Mouse (Mus musculus): ENCODE data around the gene Btbd18.

Gene Btbd18

GRCm38 (mm10) chr2:84658806-84659205 lies at the start of gene Btbd18:
Gene Btbd18 (plus strand): TSS chr2:84659079.
- no peak for DNase-seq

- no peak for DNase-seq
These were observed 46.1 kb upstream of the Btbd18 start for GRCm38 (mm10) chr2:84612764-84613163.

GRCm38 (mm10) chr2:84617637-84618515 lies 41.0 kb upstream of the Btbd18 start:
- peak; percentile 52 for DNase-seq

GRCm38 (mm10) chr2:84618914-84619313 lies 40.0 kb upstream of the Btbd18 start:
- no peak for DNase-seq

GRCm38 (mm10) chr2:84619646-84620340 lies 39.1 kb upstream of the Btbd18 start:
- DNase-seq = no peak

GRCm38 (mm10) chr2:84622668-84623067 lies 36.2 kb upstream of the Btbd18 start:
- no peak for DNase-seq

GRCm38 (mm10) chr2:84623428-84624119 lies 35.3 kb upstream of the Btbd18 start:
- no peak for DNase-seq

- DNase-seq = no peak
These were observed 34.7 kb upstream of the Btbd18 start for GRCm38 (mm10) chr2:84624201-84624600.

GRCm38 (mm10) chr2:84626366-84626975 lies 32.4 kb upstream of the Btbd18 start:
- no peak for DNase-seq

GRCm38 (mm10) chr2:84627036-84627435 lies 31.8 kb upstream of the Btbd18 start:
- DNase-seq = no peak

- no peak for DNase-seq
These were observed 26.9 kb upstream of the Btbd18 start for GRCm38 (mm10) chr2:84632001-84632400.

- no peak for DNase-seq
These were observed 25.9 kb upstream of the Btbd18 start for GRCm38 (mm10) chr2:84632999-84633398.

GRCm38 (mm10) chr2:84634006-84634405 lies 24.9 kb upstream of the Btbd18 start:
- DNase-seq = no peak

- no peak for DNase-seq
These were observed 23.9 kb upstream of the Btbd18 start for GRCm38 (mm10) chr2:84634934-84635482.

GRCm38 (mm10) chr2:84635611-84636010 lies 23.3 kb upstream of the Btbd18 start:
- peak; percentile 44 for DNase-seq

- DNase-seq = no peak
These were observed 22.6 kb upstream of the Btbd18 start for GRCm38 (mm10) chr2:84636231-84636741.

GRCm38 (mm10) chr2:84637452-84638165 lies 21.3 kb upstream of the Btbd18 start:
- DNase-seq = no peak

GRCm38 (mm10) chr2:84638428-84639220 lies 20.3 kb upstream of the Btbd18 start:
- DNase-seq = no peak

GRCm38 (mm10) chr2:84640833-84641232 lies 18.0 kb upstream of the Btbd18 start:
- no peak for DNase-seq

- DNase-seq = no peak
These were observed 12.7 kb upstream of the Btbd18 start for GRCm38 (mm10) chr2:84646138-84646537.

- no peak for DNase-seq
These were observed 11.8 kb upstream of the Btbd18 start for GRCm38 (mm10) chr2:84647051-84647568.

All from cerebellum, adult 8-10 months (tissue).